Mouse (Mus musculus): ENCODE measurements around the gene Scgn.

DNA sequence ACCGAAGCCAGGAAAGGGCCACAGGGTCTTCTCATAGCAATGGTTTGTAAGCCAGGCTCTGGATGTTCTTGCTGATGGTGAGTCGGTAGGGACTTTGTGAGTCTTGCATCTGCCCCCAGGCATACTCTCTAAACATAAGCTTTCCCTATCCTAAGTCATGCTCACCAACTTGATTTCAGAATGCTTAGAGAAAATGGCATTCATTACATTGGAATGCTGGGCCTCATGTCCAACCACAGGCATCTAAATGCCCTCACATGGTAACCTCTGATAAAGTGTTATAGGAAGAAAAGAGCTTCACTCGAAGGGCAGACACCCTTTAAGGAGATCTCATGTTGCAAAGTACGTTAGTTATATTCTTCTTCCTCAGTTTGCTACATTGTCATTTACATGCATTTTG is 27.5 kb upstream of the Scgn start:
- TF ChIP-seq CTCF (IDR thresholded peaks at IDR 0.05) (no peak), EP300 (IDR thresholded peaks at IDR 0.05) (no peak)

All from lung, postnatal 0 days (tissue).